Mouse (Mus musculus): ENCODE results near the gene Sgcb. TPM values are rescaled to one million over a fixed set of nuclear protein-coding genes. Genes with fewer than 3 reads are reported as not detected.

Gene Sgcb
- polyA plus RNA-seq, 1 experiment from 2014 or later = 20.7 TPM

GRCm38 (mm10) chr5:73650365-73650964, 2.9 kb upstream of the Sgcb start:
- Histone ChIP-seq H3K4me3 (ENCODE audit: low read depth, low read length) (peak overlapping the region; percentile 50), H3K4me1 (replicated peaks; ENCODE audit: control insufficient read depth, insufficient read depth, low read length) (0 out of 2 replicates have a peak, but pooled peaks cover 10% of the 10 kb centered on the region), H3K27ac (ENCODE audit: low read depth) (no peak overlapping the region), H3K36me3 (ENCODE audit: control insufficient read depth, insufficient read depth, low read length) (no peaks in the 10 kb centered on the region), H3K9ac (ENCODE audit: low read length) (peak overlapping the region; percentile 37; the same call in 1 of the 2 replicates), H3K27me3 (replicated peaks; ENCODE audit: control insufficient read depth, insufficient read depth, low read length) (peaks cover 64% of the 10 kb centered on the region), H3K4me2 (ENCODE audit: low read length) (peak overlapping the region; percentile 99), H3K9me3 (ENCODE audit: control insufficient read depth, low read length) (no peaks in the 10 kb centered on the region)
- ATAC-seq (replicated peaks; ENCODE audit: low FRiP score, low TSS enrichment, low read depth) = no peak
- DNase-seq (ENCODE audit: low spot score) = peak; percentile 69
- WGBS = 1% methylated on average over 15 of the region's 15 CpGs

- no peak overlapping the region for H3K9ac ChIP-seq (ENCODE audit: low read length)
- no peaks in the 10 kb centered on the region for H3K9me3 ChIP-seq (ENCODE audit: control insufficient read depth, low read length)
- no peaks in the 10 kb centered on the region for H3K27me3 ChIP-seq (replicated peaks; ENCODE audit: control insufficient read depth, insufficient read depth, low read length)
- H3K36me3 ChIP-seq (ENCODE audit: control insufficient read depth, insufficient read depth, low read length) = peaks cover 6% of the 10 kb centered on the region
- DNase-seq (ENCODE audit: low spot score) (no peak), ATAC-seq (replicated peaks; ENCODE audit: low FRiP score, low TSS enrichment, low read depth) (no peak)
- H3K4me2 ChIP-seq (ENCODE audit: low read length) = no peak overlapping the region
- 84% methylated on average over 4 of the region's 4 CpGs for whole genome bisulfite sequencing
- H3K27ac ChIP-seq (ENCODE audit: low read depth) = no peak overlapping the region
- no peaks in the 10 kb centered on the region for H3K4me1 ChIP-seq (replicated peaks; ENCODE audit: control insufficient read depth, insufficient read depth, low read length)
- H3K4me3 ChIP-seq (ENCODE audit: low read depth, low read length) = no peak overlapping the region
These were observed 5.5 kb downstream of the Sgcb start for GRCm38 (mm10) chr5:73642091-73642490.

GRCm38 (mm10) chr5:73641058-73641457, 6.5 kb downstream of the Sgcb start:
- H3K27ac ChIP-seq (ENCODE audit: low read depth) = no peak overlapping the region
- no peaks in the 10 kb centered on the region for H3K9me3 ChIP-seq (ENCODE audit: control insufficient read depth, low read length)
- no peak overlapping the region for H3K4me3 ChIP-seq (ENCODE audit: low read depth, low read length)
- no peak for ATAC-seq (replicated peaks; ENCODE audit: low FRiP score, low TSS enrichment, low read depth)
- 90% methylated on average over 3 of the region's 3 CpGs for WGBS
- no peak overlapping the region for H3K9ac ChIP-seq (ENCODE audit: low read length)
- H3K27me3 ChIP-seq (replicated peaks; ENCODE audit: control insufficient read depth, insufficient read depth, low read length) = no peaks in the 10 kb centered on the region
- no peak overlapping the region for H3K4me2 ChIP-seq (ENCODE audit: low read length)
- peaks cover 6% of the 10 kb centered on the region for H3K36me3 ChIP-seq (ENCODE audit: control insufficient read depth, insufficient read depth, low read length)
- no peaks in the 10 kb centered on the region for H3K4me1 ChIP-seq (replicated peaks; ENCODE audit: control insufficient read depth, insufficient read depth, low read length)
- DNase-seq (ENCODE audit: low spot score) = no peak

GRCm38 (mm10) chr5:73637337-73638107, 10.1 kb downstream of the Sgcb start:
- 40% methylated on average over 8 of the region's 8 CpGs for WGBS
- Histone ChIP-seq H3K36me3 (ENCODE audit: control insufficient read depth, insufficient read depth, low read length) (peaks cover 25% of the 10 kb centered on the region), H3K27ac (ENCODE audit: low read depth) (no peak overlapping the region), H3K4me2 (ENCODE audit: low read length) (no peak overlapping the region), H3K9me3 (ENCODE audit: control insufficient read depth, low read length) (peaks cover 6% of the 10 kb centered on the region), H3K27me3 (replicated peaks; ENCODE audit: control insufficient read depth, insufficient read depth, low read length) (no peaks in the 10 kb centered on the region), H3K4me3 (ENCODE audit: low read depth, low read length) (no peak overlapping the region), H3K4me1 (replicated peaks; ENCODE audit: control insufficient read depth, insufficient read depth, low read length) (no peaks in the 10 kb centered on the region), H3K9ac (ENCODE audit: low read length) (no peak overlapping the region)
- ATAC-seq (replicated peaks; ENCODE audit: low FRiP score, low TSS enrichment, low read depth) (peak; percentile 40; the same call in 1 of the 2 replicates), DNase-seq (ENCODE audit: low spot score) (no peak)

GRCm38 (mm10) chr5:73633141-73633540, 14.4 kb downstream of the Sgcb start:
- peak; percentile 76 for DNase-seq (ENCODE audit: low spot score)
- Histone ChIP-seq H3K4me2 (ENCODE audit: low read length) (no peak overlapping the region), H3K9ac (ENCODE audit: low read length) (no peak overlapping the region), H3K27me3 (replicated peaks; ENCODE audit: control insufficient read depth, insufficient read depth, low read length) (no peaks in the 10 kb centered on the region), H3K4me1 (replicated peaks; ENCODE audit: control insufficient read depth, insufficient read depth, low read length) (no peaks in the 10 kb centered on the region), H3K4me3 (ENCODE audit: low read depth, low read length) (no peak overlapping the region), H3K36me3 (ENCODE audit: control insufficient read depth, insufficient read depth, low read length) (peaks cover 19% of the 10 kb centered on the region), H3K27ac (ENCODE audit: low read depth) (no peak overlapping the region), H3K9me3 (ENCODE audit: control insufficient read depth, low read length) (peaks cover 6% of the 10 kb centered on the region)
- no peak for ATAC-seq (replicated peaks; ENCODE audit: low FRiP score, low TSS enrichment, low read depth)
- WGBS = 67% methylated on average over 8 of the region's 8 CpGs

GRCm38 (mm10) chr5:73632291-73632690, 15.3 kb downstream of the Sgcb start, which contains the start of gene Lrrc66:
TSS of gene Lrrc66 (minus strand) at chr5:73632526.
- Histone ChIP-seq H3K4me3 (ENCODE audit: low read depth, low read length) (no peak within 1 kb of the TSS), H3K4me1 (replicated peaks; ENCODE audit: control insufficient read depth, insufficient read depth, low read length) (no peaks in the 10 kb centered on the region), H3K36me3 (ENCODE audit: control insufficient read depth, insufficient read depth, low read length) (peaks cover 19% of the 10 kb centered on the region), H3K4me2 (ENCODE audit: low read length) (no peak within 1 kb of the TSS), H3K9me3 (ENCODE audit: control insufficient read depth, low read length) (peaks cover 6% of the 10 kb centered on the region), H3K9ac (ENCODE audit: low read length) (no peak within 1 kb of the TSS), H3K27me3 (replicated peaks; ENCODE audit: control insufficient read depth, insufficient read depth, low read length) (no peaks in the 10 kb centered on the region), H3K27ac (ENCODE audit: low read depth) (no peak within 1 kb of the TSS)
- 73% methylated on average over 8 of the region's 8 CpGs for WGBS
- ATAC-seq (replicated peaks; ENCODE audit: low FRiP score, low TSS enrichment, low read depth) (no peak), DNase-seq (ENCODE audit: low spot score) (no peak)

GRCm38 (mm10) chr5:73631001-73631558, 16.5 kb downstream of the Sgcb start:
- DNase-seq (ENCODE audit: low spot score) (no peak), ATAC-seq (replicated peaks; ENCODE audit: low FRiP score, low TSS enrichment, low read depth) (no peak)
- Histone ChIP-seq H3K27ac (ENCODE audit: low read depth) (no peak overlapping the region), H3K9me3 (ENCODE audit: control insufficient read depth, low read length) (peaks cover 6% of the 10 kb centered on the region), H3K4me3 (ENCODE audit: low read depth, low read length) (no peak overlapping the region), H3K27me3 (replicated peaks; ENCODE audit: control insufficient read depth, insufficient read depth, low read length) (no peaks in the 10 kb centered on the region), H3K4me2 (ENCODE audit: low read length) (no peak overlapping the region), H3K4me1 (replicated peaks; ENCODE audit: control insufficient read depth, insufficient read depth, low read length) (no peaks in the 10 kb centered on the region), H3K36me3 (ENCODE audit: control insufficient read depth, insufficient read depth, low read length) (peaks cover 19% of the 10 kb centered on the region), H3K9ac (ENCODE audit: low read length) (no peak overlapping the region)
- WGBS = 76% methylated on average over 10 of the region's 10 CpGs

GRCm38 (mm10) chr5:73630141-73630540, 17.4 kb downstream of the Sgcb start:
- ATAC-seq (replicated peaks; ENCODE audit: low FRiP score, low TSS enrichment, low read depth) (peak; percentile 71), DNase-seq (ENCODE audit: low spot score) (no peak)
- no peaks in the 10 kb centered on the region for H3K27me3 ChIP-seq (replicated peaks; ENCODE audit: control insufficient read depth, insufficient read depth, low read length)
- H3K36me3 ChIP-seq (ENCODE audit: control insufficient read depth, insufficient read depth, low read length) = peaks cover 12% of the 10 kb centered on the region
- peaks cover 6% of the 10 kb centered on the region for H3K9me3 ChIP-seq (ENCODE audit: control insufficient read depth, low read length)
- H3K27ac ChIP-seq (ENCODE audit: low read depth) = no peak overlapping the region
- no peak overlapping the region for H3K4me2 ChIP-seq (ENCODE audit: low read length)
- no peak overlapping the region for H3K4me3 ChIP-seq (ENCODE audit: low read depth, low read length)
- H3K9ac ChIP-seq (ENCODE audit: low read length) = no peak overlapping the region
- H3K4me1 ChIP-seq (replicated peaks; ENCODE audit: control insufficient read depth, insufficient read depth, low read length) = no peaks in the 10 kb centered on the region
- 68% methylated on average over 5 of the region's 5 CpGs for WGBS
